Mouse (Mus musculus): ENCODE measurements around the gene Txndc8. TPM values are rescaled to one million over a fixed set of nuclear protein-coding genes. Genes with fewer than 3 reads are reported as not detected.

Gene Txndc8
- not detected for total RNA-seq (2022)

- DNase-seq (ENCODE audit: low spot score in 2 of 2) = no peak
These were observed at the start of gene Txndc8 for GRCm38 (mm10) chr4:58009024-58009423. TSS of gene Txndc8 (minus strand) at chr4:58009124.

- no peak for DNase-seq (ENCODE audit: low spot score in 2 of 2)
These were observed 46.7 kb upstream of the Txndc8 start for GRCm38 (mm10) chr4:58055653-58056052.

- no peak for DNase-seq (ENCODE audit: low spot score in 2 of 2)
These were observed 45.5 kb upstream of the Txndc8 start for GRCm38 (mm10) chr4:58054441-58054840.

- no peak for DNase-seq (ENCODE audit: low spot score in 2 of 2)
These were observed 41.8 kb upstream of the Txndc8 start for GRCm38 (mm10) chr4:58050746-58051145.

- DNase-seq (ENCODE audit: low spot score in 2 of 2) = no peak
These were observed 41.4 kb upstream of the Txndc8 start for GRCm38 (mm10) chr4:58050276-58050675.

GRCm38 (mm10) chr4:58044833-58045232 lies 35.9 kb upstream of the Txndc8 start:
- no peak for DNase-seq (ENCODE audit: low spot score in 2 of 2)

GRCm38 (mm10) chr4:58044356-58044755 lies 35.4 kb upstream of the Txndc8 start:
- DNase-seq (ENCODE audit: low spot score in 2 of 2) = no peak

GRCm38 (mm10) chr4:58040093-58040492 lies 31.2 kb upstream of the Txndc8 start:
- no peak for DNase-seq (ENCODE audit: low spot score in 2 of 2)

- no peak for DNase-seq (ENCODE audit: low spot score in 2 of 2)
These were observed 28.3 kb upstream of the Txndc8 start for GRCm38 (mm10) chr4:58037096-58037705.

GRCm38 (mm10) chr4:58034663-58035062 lies 25.7 kb upstream of the Txndc8 start:
- DNase-seq (ENCODE audit: low spot score in 2 of 2) = no peak

GRCm38 (mm10) chr4:58032714-58033113 lies 23.8 kb upstream of the Txndc8 start:
- DNase-seq (ENCODE audit: low spot score in 2 of 2) = peak in 1 of 2 experiments; percentile 13

GRCm38 (mm10) chr4:58003501-58003900 lies 5.4 kb downstream of the Txndc8 start:
- no peak for DNase-seq (ENCODE audit: low spot score in 2 of 2)

- no peak for DNase-seq (ENCODE audit: low spot score in 2 of 2)
These were observed 17.5 kb downstream of the Txndc8 start for GRCm38 (mm10) chr4:57991425-57991824.

- no peak for DNase-seq (ENCODE audit: low spot score in 2 of 2)
These were observed 34.4 kb downstream of the Txndc8 start for GRCm38 (mm10) chr4:57974400-57975117.

GRCm38 (mm10) chr4:57973592-57974268 lies 35.2 kb downstream of the Txndc8 start:
- no peak for DNase-seq (ENCODE audit: low spot score in 2 of 2)

- DNase-seq (ENCODE audit: low spot score in 2 of 2) = no peak
These were observed 38.6 kb downstream of the Txndc8 start for GRCm38 (mm10) chr4:57970285-57970684.

- DNase-seq (ENCODE audit: low spot score in 2 of 2) = no peak
These were observed 41.7 kb downstream of the Txndc8 start for GRCm38 (mm10) chr4:57967195-57967594.

- DNase-seq (ENCODE audit: low spot score in 2 of 2) = no peak
These were observed 43.4 kb downstream of the Txndc8 start for GRCm38 (mm10) chr4:57965516-57965915.

GRCm38 (mm10) chr4:57964143-57964542 lies 44.8 kb downstream of the Txndc8 start:
- DNase-seq (ENCODE audit: low spot score in 2 of 2) = no peak

- no peak for DNase-seq (ENCODE audit: low spot score in 2 of 2)
These were observed 49.9 kb downstream of the Txndc8 start for GRCm38 (mm10) chr4:57959056-57959455.

- DNase-seq (ENCODE audit: low spot score in 2 of 2) = no peak
These were observed 50.8 kb downstream of the Txndc8 start for GRCm38 (mm10) chr4:57958098-57958497.

All from left cerebral cortex, adult 8-10 months (tissue).